Mouse (Mus musculus) brain, adult 2 months (tissue): ENCODE measurements around the gene Nrxn2.
A peak's percentile ranks its signal among the peaks of the same experiment; 100 is the strongest.

Experiments used
- DNase-seq: peaks from one replicate; pipeline ENCODE4 v3.0.0; 2011; ENCODE audit warnings: low read depth, low spot score

Gene Nrxn2

GRCm38 (mm10) chr19:6571476-6571875 lies 152.9 kb downstream of the Nrxn2 start:
- DNase-seq = peak; percentile 71

GRCm38 (mm10) chr19:6572001-6572400 lies 153.5 kb downstream of the Nrxn2 start:
- peak; percentile 95 for DNase-seq
